Mouse (Mus musculus) retina, adult 2 months (tissue): Measurements from ENCODE around the gene Haus5.

Experiments used
- DNase-seq: peaks from one replicate; pipeline ENCODE4 v3.0.0-alpha.2; 2012; ENCODE audit warnings: low read depth, low spot score

The Haus5 gene

DNA sequence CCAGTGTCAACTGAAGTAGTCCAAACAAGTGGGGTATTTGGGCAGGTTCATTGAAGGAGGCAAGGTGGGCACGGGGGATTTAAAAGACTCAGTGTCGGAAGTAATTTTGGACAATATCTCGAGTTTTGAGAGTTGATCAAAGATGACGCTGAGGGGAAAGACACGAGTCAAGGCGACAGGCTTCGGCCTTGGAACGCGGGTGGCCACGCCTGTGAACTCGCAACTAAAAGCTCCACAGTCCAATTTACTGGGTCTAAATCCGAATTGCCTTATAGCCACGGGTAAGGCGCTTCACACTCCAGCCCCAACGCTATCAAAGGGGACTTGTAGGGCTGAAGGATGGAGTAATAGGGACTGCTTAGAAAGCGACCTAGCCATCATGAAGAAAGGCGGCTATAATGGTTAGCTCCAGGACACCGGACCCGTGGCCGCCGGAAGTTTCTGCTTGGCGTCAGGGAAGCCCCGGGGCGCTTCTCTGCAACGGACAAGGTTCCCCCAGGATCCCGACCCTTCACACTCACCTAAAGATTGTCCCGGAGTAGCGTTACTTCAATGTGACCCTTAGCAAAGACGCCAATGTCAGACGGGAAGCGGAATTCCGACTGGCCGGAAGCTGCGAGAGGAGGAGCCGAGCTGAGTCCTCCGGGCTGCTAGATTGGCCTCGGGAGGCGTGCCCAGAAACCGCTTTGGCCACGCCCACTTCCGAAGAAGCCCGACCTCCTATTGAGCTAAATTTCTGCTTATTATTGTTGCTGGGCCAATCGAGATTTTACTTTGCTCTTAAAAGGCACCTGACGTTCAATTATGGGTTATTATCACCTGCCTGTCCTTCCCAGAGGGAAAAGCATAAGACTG lies 39.0 kb downstream of the Haus5 start, which contains the start of gene Cox6b1:
Gene Cox6b1 (minus strand): TSS at position 622 of the 855 bp plus-strand sequence.
- peak; percentile 82 for DNase-seq

DNA sequence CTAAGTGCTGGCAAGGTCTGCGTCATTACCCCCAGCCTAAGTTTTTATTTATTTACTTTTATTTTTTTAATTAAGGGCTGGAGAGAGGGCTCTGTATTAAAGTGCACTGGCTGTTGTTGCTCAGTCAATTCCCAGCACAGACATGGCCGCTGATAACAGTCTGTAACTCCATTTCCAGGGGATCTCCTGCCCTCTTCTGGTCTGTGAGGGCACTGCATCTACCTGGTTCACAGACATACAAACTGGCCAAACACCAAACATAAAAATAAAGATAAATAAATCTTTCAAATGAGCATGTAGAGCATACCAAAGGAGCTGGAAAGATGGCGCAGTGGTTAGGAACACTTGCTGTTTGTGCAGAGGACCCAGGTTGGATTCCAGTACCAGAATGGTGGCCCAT lies 45.6 kb downstream of the Haus5 start:
- DNase-seq: no peak

DNA sequence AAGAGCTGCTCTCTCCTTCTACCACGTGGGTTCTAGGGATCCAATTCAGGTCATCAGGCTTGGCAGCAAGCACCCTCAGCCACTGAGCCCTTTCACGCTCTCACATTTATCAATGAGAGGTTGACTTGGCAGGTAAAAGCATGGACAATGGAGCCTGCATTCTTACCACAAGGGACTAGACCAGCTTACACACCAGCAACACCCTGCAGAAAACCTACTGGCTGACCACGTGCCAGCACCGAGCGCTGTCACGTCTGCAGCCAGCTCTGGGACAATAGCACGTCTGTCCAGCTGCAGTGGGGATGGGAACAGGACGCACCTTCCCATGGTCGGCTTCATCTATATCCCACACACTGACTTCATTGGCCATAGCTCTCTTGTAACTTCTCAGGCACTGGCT lies 46.1 kb downstream of the Haus5 start:
- no peak for DNase-seq

DNA sequence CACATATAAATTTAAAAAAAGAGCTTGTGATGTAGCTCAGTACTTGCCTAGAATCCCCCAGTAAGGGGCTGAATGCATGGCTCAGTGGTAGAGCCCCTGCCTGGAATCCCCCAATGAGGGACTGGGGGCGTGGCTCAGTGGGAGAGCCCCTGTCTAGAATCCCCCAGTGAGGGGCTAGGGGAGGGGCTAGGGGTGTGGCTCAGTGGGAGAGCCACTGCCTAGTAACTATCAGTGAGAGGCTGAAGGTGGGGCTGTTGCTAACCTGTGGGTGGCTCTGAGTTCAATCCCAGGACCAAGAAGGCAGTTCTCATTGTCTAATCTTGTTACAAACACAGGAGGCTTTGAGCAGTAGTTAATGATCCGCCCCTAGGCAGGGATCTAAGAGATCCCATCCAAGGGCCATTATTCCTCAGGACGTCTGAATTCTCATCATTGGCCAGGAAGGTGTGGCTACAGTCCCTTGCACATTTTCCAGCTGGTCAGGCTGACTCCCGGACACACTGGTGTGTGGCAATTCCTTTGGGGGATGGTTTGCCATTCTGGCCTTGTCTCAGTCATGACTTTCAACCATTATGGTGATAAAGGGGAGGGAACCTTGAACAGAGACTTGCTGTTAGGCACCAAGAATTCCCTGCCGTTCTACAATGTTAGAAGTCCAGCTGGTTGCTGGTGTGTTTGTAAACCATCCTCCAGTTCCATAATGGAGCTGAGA lies 49.6 kb downstream of the Haus5 start:
- DNase-seq: no peak

DNA sequence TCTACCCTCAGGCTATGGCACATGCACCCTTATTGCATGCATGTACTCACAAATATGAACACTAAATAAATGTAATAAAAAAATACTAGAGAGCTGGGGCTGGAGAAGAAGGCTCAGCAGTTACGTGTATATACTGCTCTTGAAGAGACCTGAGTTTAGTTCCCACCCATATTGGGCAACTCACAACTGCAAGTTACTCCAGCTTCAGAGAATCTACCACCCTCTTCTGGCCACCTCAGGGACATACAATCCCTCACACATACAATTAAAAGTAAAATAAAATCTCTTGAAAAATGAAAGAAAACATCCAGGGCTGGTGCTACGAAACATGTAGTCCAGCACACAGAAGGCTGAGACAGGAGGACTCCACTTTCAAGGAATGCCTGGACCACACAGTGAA lies 50.3 kb downstream of the Haus5 start:
- no peak for DNase-seq

DNA sequence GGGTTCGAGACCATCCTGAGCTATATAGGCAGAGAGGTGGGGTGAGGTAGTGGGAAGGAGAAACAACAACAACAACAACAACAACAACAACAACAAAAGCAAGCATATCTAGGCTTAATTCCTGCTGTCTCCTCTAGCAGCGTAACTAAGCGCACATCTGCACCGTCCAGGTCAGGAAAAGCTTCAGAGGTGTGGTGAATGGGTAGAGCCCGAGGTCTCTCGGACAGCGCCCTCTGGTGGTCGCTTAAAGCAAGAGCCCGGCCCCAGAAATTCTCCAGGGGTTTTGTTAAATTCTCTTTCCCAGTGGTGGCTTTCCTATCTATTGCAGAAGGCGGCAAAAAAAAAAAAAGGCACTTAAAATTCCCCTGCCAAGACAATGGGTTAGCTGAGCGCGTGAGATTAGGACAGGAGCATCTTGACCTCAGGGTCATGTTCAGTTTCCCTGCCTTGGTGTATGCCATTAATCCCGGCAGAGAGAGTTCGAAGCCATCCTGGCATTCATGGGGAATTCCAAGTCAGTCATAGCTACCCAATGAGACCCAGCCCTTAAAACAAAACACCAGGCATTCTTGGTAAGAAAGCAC lies 51.2 kb downstream of the Haus5 start:
- DNase-seq: no peak

DNA sequence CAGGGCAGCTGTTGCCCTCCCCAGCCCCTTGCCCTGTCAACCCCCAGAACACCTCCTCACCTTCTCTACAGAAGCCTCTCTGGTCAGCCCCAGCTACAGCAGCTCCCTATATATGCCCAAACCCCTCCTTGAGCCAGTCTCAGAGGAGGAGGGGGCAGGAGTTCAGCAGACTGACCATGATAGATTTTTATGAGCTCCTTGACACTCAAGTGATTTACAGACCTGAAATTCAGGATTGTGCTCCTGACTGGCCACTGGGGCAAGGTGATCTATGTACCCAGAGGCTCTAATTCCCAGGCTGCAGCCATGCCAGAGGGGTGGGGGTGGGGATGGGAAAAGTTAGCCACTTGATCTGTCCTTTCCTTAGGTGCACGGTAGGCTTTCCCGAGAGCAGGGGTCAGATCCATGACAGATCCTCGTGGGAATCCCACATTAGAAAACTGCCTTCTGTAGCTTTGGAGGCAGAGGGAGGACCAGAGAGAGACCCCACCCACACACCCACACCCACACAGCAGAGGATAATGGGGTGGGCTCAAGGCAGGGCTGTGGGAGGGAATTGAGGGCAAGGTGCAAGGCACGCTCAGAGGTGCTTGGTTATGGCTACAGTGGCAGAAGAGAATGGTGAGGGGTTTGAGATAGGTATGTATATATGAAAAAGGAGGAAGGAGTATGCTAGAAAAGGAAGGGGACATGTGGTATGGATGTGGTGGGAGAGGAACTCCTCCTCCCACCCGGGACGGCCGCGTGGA lies 52.0 kb downstream of the Haus5 start, which contains the start of gene Upk1a:
Gene Upk1a (minus strand): TSS at position 194 of the 749 bp plus-strand sequence.
- no peak for DNase-seq

DNA sequence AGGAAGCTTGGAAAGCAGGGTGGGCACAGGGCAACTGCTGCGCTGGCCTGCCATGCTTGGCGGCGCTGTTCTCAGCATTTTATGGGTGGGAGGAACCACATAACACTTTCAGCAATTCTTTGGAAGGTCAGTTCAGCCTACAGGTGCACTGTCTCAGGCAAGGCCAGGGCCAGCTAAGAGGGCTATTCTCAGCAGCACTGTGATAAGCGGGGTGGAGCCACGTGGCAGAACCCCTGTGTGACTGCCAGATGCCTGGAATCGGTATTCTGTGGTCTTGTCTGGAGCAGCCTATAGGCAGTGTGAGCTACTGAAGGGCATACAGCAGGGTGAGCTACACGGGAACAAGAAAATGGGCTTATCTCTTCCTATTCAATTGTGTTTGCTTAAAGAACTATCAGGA lies 54.8 kb downstream of the Haus5 start:
- no peak for DNase-seq

DNA sequence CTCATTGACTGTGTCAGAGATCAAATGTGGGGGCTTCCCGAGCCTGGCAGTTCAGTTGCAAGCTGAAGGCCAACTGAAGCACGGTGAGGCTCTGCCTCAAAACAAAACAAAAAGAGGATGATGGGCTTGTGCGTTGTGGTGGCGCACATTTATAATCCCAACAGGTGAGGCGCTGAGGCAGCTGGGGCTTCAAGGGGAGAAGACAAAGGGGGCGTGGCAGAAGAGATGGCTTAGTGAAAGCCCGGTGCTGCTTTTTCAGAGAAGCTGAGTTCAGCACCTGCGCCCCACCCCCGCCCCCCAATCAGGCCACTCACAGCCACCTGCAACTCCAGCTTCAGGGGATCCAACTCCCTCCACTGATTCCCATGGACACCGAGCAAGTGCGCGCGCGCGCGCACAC lies 56.3 kb downstream of the Haus5 start:
- DNase-seq: no peak

DNA sequence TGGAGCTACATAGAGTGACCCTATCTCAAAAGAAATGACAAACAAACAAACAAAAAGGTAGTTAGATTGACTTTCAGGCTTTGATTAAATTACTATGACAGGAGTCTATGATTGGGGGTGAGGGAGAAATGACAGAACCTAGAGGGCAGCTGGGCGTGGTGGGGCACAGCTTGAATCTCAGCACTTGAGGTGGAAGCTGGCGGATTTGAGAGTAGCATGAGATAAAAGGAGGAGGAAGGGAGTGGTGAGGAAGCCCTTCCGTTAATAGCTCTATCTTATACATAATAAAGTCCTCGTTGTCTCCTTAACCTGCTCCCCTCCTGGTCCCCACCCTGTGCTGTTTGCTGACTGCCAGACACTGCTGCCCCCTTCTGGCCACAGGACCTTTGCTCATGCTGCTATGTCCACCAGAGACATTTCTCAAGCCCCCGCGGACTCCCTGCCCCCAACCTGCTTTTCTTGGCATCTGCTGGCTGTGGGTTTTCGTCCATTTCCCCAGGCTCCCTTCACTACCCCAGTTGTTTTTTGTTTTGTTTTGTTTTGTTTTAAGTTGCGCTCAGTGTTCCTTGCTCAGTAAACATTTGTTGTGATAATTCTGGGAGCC lies 57.0 kb downstream of the Haus5 start:
- no peak for DNase-seq

DNA sequence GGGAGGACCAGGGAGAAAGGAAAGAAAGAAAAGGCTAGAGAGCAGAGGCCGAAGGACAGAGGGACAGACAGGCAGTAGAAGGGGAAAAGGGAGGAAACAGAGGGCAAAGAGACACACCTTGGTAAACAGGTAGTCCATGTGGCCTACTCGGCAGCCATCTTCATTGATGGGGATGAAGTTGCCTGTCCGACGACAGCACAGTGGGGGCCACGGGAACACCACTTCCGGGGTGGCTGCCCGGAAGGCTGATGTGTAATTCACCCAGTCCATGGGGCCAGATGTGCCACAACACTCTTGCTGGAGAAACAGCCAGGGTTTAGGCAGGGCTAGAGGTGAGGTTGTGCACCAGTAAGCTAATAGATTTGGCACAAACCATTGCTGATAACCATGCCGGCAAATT lies 59.9 kb downstream of the Haus5 start:
- DNase-seq: no peak

DNA sequence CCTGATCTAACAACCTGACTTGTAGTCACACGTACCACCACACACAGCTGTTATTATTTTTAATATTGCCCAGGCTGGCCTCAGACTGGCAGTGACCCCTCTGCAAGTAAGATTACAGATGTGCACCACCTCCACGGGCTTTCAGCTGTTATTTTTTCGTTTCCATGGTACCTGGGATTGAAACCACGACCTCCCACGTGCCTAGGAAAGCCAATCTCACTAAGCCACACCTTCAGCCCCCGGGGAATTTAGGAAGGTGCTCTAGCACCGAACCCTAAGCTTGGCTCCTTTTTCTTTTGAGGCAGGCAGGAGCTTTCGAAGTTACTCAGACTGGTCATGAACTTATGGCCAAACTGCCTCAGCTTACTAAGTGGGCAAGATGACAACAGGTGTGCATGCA lies 60.4 kb downstream of the Haus5 start:
- no peak for DNase-seq
